Mouse (Mus musculus) intestine, embryonic 16.5 days (tissue): ENCODE data around the gene Gm20388. TPM values are rescaled to one million over a fixed set of nuclear protein-coding genes. Genes with fewer than 3 reads are reported as not detected.
"Not testable (repeated sequence)": the region's sequence is repeated elsewhere in the genome, so short reads cannot be mapped to it uniquely, and the experiment has no call there.

Source experiments
- ATAC-seq: fragments of 200-750 bp; cut with Nextera tagmentation; 2 replicates; pipeline ENCODE4 v1.8.0; 2017; ENCODE audit warnings: moderate TSS enrichment, moderate library complexity
- H3K27ac ChIP-seq: fragments of 300-500 bp; sonication (generic); 2 replicates; pipeline ENCODE4 v1.5.1; 2014; ENCODE audit warnings: mild to moderate bottlenecking, low read length
- H3K27me3 ChIP-seq: fragments of 300-500 bp; sonication (generic); replicated peaks from 2 replicates; pipeline ENCODE4 v1.6.1; 2014; ENCODE audit warnings: low read length, control low read depth, mixed read lengths; ENCODE audit not compliant: control insufficient read depth, insufficient read depth
- H3K36me3 ChIP-seq: fragments of 300-500 bp; sonication (generic); 2 replicates; pipeline ENCODE4 v1.6.1; 2014; ENCODE audit warnings: low read length, control low read depth; ENCODE audit not compliant: control insufficient read depth, insufficient read depth
- H3K4me1 ChIP-seq: fragments of 300-500 bp; sonication (generic); 2 replicates; pipeline ENCODE4 v1.6.1; 2014; ENCODE audit warnings: low read length, control low read depth, mixed read lengths; ENCODE audit not compliant: control insufficient read depth, insufficient read depth
- H3K4me2 ChIP-seq: fragments of 300-500 bp; sonication (generic); 2 replicates; pipeline ENCODE4 v1.6.1; 2014; ENCODE audit warnings: low read depth, low read length, control low read depth
- H3K4me3 ChIP-seq: fragments of 300-500 bp; sonication (generic); 2 replicates; pipeline ENCODE4 v1.5.1; 2014; ENCODE audit warnings: mild to moderate bottlenecking, low read length
- H3K9ac ChIP-seq: fragments of 300-500 bp; sonication (generic); 2 replicates; pipeline ENCODE4 v1.6.1; 2014; ENCODE audit warnings: low read depth, low read length
- H3K9me3 ChIP-seq: fragments of 300-500 bp; sonication (generic); 2 replicates; pipeline ENCODE4 v1.6.1; 2016; ENCODE audit warnings: low read length, control low read depth; ENCODE audit not compliant: control insufficient read depth
- WGBS: fragments of 180-500 bp; shearing (Covaris S2); extraction: QIAGEN DNeasy Blood & Tissue Kit; methylation state at CpG from one replicate; pipeline ENCODE4 v1.1.7; 2014; 5-methylcytosine and 5-hydroxymethylcytosine counted together
- polyA plus RNA-seq: library from polyadenylated mRNA; unstranded; fragments of >200 nt; fragmentation: Nextera tagmentation; extraction: Ambion mirVana; gene quantifications from 2 replicates; pipeline ENCODE4 v1.2.1, GENCODE M21; 2015

Gene Gm20388
- polyA plus RNA-seq, 1 experiment from 2014 or later = 5.8 TPM

DNA sequence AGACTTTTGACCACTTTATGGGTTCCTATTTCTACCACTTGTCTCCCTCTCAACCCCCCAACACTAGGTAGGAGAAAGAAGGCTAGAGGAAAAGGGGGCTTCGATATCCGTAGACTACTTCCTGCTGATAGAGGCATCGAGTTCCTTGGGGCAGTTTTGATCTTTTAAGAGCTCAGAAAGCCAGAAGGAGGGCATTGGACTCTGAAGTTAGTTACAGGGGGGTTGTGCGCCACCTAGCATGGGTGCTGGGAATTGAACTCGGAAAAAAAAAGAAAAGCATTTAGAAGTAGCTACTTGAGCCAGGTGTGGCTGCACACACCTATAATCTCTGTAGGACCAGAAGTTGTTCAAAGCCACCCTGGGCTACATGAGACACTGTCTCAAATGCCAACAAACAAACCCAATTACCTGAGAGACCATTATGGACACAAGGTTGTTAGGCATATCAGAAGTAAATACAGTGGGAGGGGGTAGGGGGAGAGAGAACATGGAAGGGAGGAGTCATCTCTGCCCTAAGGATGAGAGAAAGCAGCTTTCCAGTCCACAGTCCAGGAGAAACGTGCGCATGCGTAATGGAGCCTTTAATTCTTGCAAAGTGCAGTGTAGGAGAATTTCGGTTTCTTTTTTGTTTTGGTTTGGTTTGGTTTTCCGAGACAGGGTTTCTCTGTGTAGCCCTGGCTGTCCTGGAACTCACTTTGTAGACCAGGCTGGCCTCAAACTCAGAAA is 4039.6 kb downstream of the Gm20388 start:
- 33% methylated on average over 10 of the region's 10 CpGs for WGBS
- Histone ChIP-seq H3K4me3 (peak overlapping the region; percentile 100), H3K4me2 (peak overlapping the region; percentile 71), H3K27ac (peak overlapping the region; percentile 92), H3K27me3 (no peaks in the 10 kb centered on the region), H3K9ac (peak overlapping the region; percentile 93), H3K9me3 (no peaks in the 10 kb centered on the region), H3K4me1 (peaks cover 10% of the 10 kb centered on the region), H3K36me3 (no peaks in the 10 kb centered on the region)
- ATAC-seq = peak; percentile 6; the same call in 1 of the 2 replicates

DNA sequence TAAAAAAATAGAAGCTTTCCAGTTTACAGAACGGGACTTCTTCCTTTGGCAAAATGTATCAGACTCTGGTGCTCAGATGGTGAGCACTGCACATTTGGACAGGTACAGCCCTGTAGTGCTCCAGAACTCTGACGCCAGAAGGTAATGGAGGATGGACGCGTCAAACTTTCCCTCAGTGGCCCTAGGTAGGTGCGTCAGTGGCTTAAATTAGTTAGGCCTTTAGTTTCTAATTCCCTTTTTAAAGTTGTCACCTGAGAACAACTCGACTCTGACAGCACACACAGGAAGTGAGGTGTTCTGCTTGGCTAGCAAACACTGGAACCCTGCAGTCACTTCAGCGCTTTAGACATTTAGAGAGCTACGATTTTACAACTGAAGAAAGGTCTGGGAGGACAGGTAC is 4043.0 kb downstream of the Gm20388 start:
- no peak overlapping the region for H3K4me2 ChIP-seq
- 87% methylated on average over 8 of the region's 8 CpGs for WGBS
- H3K36me3 ChIP-seq = no peaks in the 10 kb centered on the region
- no peak overlapping the region for H3K9ac ChIP-seq
- no peaks in the 10 kb centered on the region for H3K9me3 ChIP-seq
- no peak overlapping the region for H3K27ac ChIP-seq
- no peak overlapping the region for H3K4me3 ChIP-seq
- H3K4me1 ChIP-seq = peaks cover 3% of the 10 kb centered on the region; the same call in 1 of the 2 replicates
- H3K27me3 ChIP-seq = no peaks in the 10 kb centered on the region
- no peak for ATAC-seq

GRCm38 (mm10) chr8:123954246-123954645 is 4043.6 kb downstream of the Gm20388 start:
- H3K36me3 ChIP-seq = no peaks in the 10 kb centered on the region
- H3K4me3 ChIP-seq = no peak overlapping the region
- ATAC-seq = no peak
- no peak overlapping the region for H3K27ac ChIP-seq
- WGBS = 93% methylated on average over 8 of the region's 8 CpGs
- no peaks in the 10 kb centered on the region for H3K27me3 ChIP-seq
- H3K4me2 ChIP-seq = no peak overlapping the region
- no peak overlapping the region for H3K9ac ChIP-seq
- no peaks in the 10 kb centered on the region for H3K9me3 ChIP-seq
- H3K4me1 ChIP-seq = peaks cover 3% of the 10 kb centered on the region; the same call in 1 of the 2 replicates

GRCm38 (mm10) chr8:123958130-123958529 is 4047.5 kb downstream of the Gm20388 start:
- Histone ChIP-seq H3K27me3 (no peaks in the 10 kb centered on the region), H3K9ac (no peak overlapping the region), H3K9me3 (no peaks in the 10 kb centered on the region), H3K4me1 (no peaks in the 10 kb centered on the region), H3K36me3 (0 out of 2 replicates have a peak, but pooled peaks cover 4% of the 10 kb centered on the region), H3K27ac (no peak overlapping the region), H3K4me3 (no peak overlapping the region), H3K4me2 (no peak overlapping the region)
- 80% methylated on average over 17 of the region's 17 CpGs for WGBS
- no peak for ATAC-seq

GRCm38 (mm10) chr8:123959473-123959872 is 4048.8 kb downstream of the Gm20388 start:
- H3K4me1 ChIP-seq = no peaks in the 10 kb centered on the region
- no peaks in the 10 kb centered on the region for H3K9me3 ChIP-seq
- H3K4me2 ChIP-seq = no peak overlapping the region
- H3K9ac ChIP-seq = no peak overlapping the region
- no peak for ATAC-seq
- WGBS = 92% methylated on average over 6 of the region's 6 CpGs
- no peak overlapping the region for H3K4me3 ChIP-seq
- H3K27me3 ChIP-seq = no peaks in the 10 kb centered on the region
- no peak overlapping the region for H3K27ac ChIP-seq
- peaks cover 10% of the 10 kb centered on the region; the same call in 1 of the 2 replicates for H3K36me3 ChIP-seq

- Histone ChIP-seq H3K27ac (no peak overlapping the region), H3K4me2 (no peak overlapping the region), H3K27me3 (no peaks in the 10 kb centered on the region), H3K9me3 (no peaks in the 10 kb centered on the region), H3K36me3 (peaks cover 14% of the 10 kb centered on the region; the same call in 1 of the 2 replicates), H3K4me3 (no peak overlapping the region), H3K9ac (no peak overlapping the region), H3K4me1 (no peaks in the 10 kb centered on the region)
- 84% methylated on average over 9 of the region's 9 CpGs for WGBS
- no peak for ATAC-seq
These were observed 4049.4 kb downstream of the Gm20388 start for GRCm38 (mm10) chr8:123960056-123960455.

GRCm38 (mm10) chr8:123960556-123960955 is 4049.9 kb downstream of the Gm20388 start:
- H3K36me3 ChIP-seq = peaks cover 14% of the 10 kb centered on the region; the same call in 1 of the 2 replicates
- H3K9ac ChIP-seq, H3K9me3 ChIP-seq, H3K4me2 ChIP-seq, H3K4me3 ChIP-seq, H3K4me1 ChIP-seq, ATAC-seq, H3K27ac ChIP-seq, H3K27me3 ChIP-seq: not testable (repeated sequence)
- 74% methylated on average over 5 of the region's 5 CpGs for WGBS

- Histone ChIP-seq H3K27me3 (no peaks in the 10 kb centered on the region), H3K9me3 (no peaks in the 10 kb centered on the region), H3K36me3 (peaks cover 14% of the 10 kb centered on the region; the same call in 1 of the 2 replicates), H3K4me2 (no peak overlapping the region), H3K4me1 (no peaks in the 10 kb centered on the region), H3K27ac (no peak overlapping the region), H3K4me3 (no peak overlapping the region), H3K9ac (no peak overlapping the region)
- no peak for ATAC-seq
- 61% methylated on average over 1 of the region's 1 CpGs for WGBS
These were observed 4050.7 kb downstream of the Gm20388 start for GRCm38 (mm10) chr8:123961371-123961770.

- no peak for ATAC-seq
- Histone ChIP-seq H3K4me2 (no peak overlapping the region), H3K27me3 (no peaks in the 10 kb centered on the region), H3K9me3 (no peaks in the 10 kb centered on the region), H3K9ac (no peak overlapping the region), H3K36me3 (peaks cover 11% of the 10 kb centered on the region; the same call in 1 of the 2 replicates), H3K4me3 (no peak overlapping the region), H3K4me1 (no peaks in the 10 kb centered on the region), H3K27ac (no peak overlapping the region)
- 72% methylated on average over 2 of the region's 2 CpGs for WGBS
These were observed 4056.3 kb downstream of the Gm20388 start for GRCm38 (mm10) chr8:123966896-123967295.
